Mouse (Mus musculus): Measurements from ENCODE around the gene Foxp1.

DNA sequence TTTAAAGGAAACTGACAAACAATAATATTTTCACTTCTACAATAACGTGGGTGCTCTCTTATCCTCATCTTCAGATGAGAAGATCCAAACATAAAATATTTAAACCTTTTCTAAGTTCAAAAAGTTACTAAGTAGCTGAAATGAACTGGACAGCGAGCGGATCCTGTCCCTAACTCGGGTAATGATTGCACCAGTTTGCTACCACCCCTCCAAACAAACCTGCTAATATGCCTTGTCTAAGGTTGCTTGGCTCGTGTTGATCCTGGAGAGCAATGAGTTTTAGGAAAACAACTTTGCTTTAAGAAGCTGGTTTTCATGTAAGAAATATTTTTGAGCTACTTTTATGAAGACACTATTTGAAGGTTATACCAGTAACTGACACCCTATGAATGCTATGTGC, 197.1 kb downstream of the Foxp1 start:
- TF ChIP-seq CTCF (IDR thresholded peaks at IDR 0.05) (no peak), EP300 (IDR thresholded peaks at IDR 0.05) (no peak)
